Mouse (Mus musculus) urinary bladder, postnatal 14 days (tissue): ENCODE results near the gene Tnfsf9.

Source experiments
- DNase-seq: peaks from one replicate; pipeline ENCODE4 v3.0.0; 2021; ENCODE audit warnings: low spot score

The Tnfsf9 gene

DNA sequence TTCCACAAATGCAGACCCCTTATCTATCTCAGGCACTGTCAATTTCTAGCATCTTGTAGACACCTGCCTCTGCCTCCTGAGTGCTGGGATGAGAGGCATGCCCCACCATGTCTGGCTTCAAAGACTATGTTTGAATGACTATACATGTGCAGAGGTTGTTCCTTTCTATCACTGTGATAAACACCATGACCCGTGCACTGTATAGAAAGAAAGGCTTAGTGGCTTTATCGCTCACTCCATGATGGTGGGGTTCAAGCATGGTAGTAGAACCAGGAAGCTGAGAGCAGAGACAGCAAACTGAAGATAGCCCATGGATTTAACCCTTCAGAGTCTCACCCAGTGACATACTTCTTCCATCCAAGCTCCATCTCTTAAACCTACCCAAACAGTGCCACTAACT is 29.6 kb downstream of the Tnfsf9 start:
- DNase-seq = no peak

DNA sequence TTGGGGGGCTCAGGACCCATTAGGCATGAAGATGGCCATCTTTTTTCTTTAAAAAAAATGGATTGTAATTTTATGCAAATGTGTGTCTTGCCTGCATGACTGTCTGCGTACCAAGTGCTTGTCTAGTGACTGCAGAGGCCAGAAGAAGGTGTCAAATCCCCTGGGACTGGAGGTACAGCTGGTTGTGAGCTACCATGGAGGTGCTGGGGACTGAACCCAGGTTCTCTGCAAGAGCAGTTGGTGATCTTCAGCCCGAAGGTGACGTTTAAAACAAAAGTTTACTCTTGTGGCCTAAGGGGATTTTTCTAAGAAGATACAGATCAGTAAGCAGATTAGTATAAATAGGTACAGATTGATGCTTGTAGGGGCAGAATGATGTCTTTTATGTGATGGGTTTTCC is 30.5 kb downstream of the Tnfsf9 start:
- DNase-seq = no peak

DNA sequence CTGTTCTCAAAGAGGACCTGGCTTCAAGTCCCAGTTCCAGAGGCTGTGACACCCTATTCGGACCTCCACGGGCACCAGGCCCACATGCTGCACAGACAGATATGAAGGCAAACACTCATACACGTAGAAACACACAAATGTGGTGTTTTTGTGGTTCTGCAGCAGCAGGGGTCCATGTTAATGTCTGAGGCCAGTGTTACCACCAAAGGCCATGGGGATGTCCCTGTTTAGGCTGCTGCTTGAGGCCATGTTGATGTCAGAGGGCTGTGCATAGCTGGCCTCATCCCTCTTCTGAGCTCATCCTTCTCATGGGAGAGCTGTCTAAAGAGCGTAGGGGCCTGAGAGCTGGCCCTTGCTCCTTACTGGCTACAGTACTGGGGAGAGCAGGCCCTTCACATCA is 33.6 kb downstream of the Tnfsf9 start:
- no peak for DNase-seq

DNA sequence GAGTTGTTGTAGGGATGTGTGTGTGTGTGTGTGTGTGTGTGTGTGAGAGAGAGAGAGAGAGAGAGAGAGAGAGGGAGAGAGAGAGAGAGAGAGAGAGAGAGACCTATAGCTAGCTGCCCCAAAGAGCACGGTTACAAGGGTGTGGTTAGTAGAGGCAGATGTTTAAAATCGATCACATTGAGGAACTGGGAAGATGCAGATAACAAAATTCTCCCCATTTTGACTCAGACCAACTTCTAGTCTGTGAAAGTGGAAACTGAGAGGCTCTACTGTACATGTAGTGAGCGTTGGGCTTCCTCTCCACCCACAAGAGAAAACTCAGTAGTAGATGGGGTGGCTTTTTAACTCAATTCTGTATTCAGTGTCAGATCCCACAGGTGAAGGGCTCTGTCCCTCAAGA is 34.6 kb downstream of the Tnfsf9 start:
- DNase-seq = no peak

DNA sequence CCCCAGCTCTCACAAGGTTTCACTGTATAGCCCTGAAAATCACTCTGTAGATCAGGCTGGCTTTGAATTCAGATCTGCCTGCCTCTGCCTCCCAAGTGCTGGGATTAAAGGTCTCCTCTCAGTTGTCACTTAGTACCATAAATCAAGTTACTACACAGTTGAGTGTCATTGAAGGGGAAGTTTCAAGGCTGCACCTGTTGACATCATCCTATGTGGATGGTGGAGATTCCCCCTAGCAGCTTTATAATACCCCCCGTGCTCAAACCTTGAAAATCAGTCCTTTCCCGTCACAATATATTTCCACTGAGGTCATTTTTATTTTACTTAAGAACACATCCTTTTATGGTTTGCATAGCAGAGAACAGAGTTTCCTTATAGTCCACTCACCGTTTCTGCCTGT is 38.6 kb downstream of the Tnfsf9 start:
- DNase-seq = no peak

DNA sequence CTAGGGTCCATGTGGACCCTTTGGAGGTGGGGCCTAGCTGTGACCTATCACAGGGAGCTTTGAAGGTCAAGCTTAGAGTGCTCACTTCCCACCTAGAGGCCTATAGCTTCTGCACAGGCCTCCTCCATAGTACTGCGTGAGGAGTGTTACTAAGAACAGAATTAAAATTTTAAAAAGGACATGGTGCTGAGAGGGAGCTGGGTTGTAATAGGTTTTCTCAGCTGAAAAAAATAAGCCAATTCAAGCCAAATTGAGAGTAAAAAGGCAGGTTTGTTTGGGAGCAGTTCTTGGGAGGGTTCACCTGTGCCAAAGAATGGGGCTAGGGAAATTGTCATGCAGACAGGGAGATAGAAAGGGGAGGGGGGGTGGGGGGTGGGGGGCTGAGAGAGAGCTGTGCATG is 40.0 kb downstream of the Tnfsf9 start:
- DNase-seq = no peak

DNA sequence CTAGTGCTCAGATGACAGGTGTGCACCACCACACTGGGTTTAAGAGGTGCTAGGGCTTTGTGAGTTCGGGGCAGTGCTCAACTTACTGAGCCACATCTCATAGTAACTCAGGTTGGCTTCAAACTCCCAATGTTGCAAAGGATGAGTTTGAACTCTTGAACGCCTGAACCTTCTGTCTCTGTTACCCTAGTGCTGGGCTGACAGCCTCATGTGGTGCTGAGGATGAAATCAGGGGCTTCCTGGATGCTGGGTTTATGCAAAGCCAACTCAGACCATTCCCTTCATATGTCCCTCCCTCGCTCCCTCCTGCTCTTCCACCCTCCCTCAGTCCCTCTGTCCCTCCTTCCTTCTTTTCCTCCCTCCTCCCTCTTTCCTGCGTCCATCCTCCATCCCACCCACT is 43.2 kb downstream of the Tnfsf9 start:
- no peak for DNase-seq

DNA sequence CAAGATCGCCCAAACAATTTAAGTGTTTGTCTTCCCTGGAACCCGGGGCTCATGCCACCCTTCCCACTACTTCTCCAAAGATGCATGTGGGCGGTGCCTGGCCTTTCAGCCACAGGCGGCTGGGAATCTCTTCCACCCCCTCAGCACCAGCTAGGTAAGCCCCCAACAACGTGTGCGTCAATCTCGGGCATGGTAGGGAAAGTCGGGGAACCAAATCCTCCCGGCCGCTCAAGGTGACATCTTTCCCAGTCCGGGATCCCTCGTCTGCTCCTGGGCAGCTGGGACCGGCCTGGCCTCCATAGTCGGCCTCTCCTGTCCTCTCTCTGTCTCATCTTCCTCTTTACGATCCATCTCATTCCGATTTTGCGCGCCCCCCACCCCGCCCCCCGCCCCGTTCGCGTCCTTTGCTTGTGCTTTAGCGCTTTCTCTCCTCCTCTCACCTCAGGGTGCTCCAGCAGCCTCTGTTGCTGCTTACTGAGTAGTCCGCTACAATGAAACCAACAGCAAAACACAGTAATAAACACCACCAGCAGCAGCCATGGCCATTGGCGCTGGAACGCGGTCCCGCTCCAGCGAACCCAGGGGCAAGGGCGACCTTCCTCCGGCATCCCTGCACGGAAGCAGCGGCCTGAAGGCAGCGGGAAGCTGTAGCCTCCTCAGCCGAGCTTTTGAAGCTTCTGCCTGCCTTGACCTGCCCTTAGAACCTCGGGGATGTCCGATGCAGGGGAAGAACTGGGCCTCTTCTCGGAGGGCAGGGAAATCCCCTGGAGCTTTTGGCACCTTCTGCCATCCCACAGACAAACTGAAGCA is 44.1 kb downstream of the Tnfsf9 start, which contains the start of gene Cd70:
Gene Cd70 (minus strand): TSS at position 784 of the 810 bp plus-strand sequence.
- DNase-seq = no peak

DNA sequence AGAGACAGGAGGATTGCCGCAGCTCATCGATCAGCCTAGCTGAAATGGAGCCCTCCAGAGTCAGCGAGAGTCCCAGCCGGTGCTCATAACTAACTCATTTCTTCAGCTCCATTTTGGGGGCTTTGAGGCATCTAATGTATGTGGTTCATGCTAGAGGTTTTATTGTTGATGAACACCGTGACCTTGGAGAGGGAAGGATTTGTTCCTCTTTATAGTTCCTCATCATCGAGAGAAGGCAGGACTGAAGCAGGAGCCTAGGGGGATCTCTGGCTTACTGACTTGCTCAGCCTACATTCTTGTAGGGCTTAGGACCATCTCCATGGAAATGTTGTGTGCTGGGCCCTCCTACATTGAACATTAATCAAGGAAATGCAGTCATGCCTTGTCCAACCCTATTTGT is 47.9 kb downstream of the Tnfsf9 start:
- DNase-seq = no peak

DNA sequence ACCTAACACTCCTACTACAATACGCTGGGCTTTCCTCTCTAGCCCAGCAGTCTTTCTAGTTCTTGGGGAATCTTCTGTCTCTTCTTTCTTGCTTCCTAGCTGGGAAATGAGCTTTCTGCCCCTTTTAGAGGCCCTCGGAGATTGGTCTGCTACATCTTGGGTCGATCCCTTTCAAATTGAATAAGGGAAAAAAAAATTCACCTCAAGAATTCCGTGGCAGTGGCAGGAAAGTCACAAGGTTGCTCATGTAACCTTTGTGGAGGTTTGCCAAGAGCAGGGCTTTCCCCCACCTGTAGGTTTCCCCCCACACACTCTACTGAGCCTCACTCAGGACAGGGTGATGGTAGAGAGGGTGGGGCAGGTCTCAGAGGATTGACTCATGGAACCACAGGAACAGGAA is 48.7 kb downstream of the Tnfsf9 start:
- no peak for DNase-seq
